Mouse (Mus musculus) forebrain, embryonic 10.5 days (tissue): ENCODE results near the gene Cdc26. TPM values are rescaled to one million over a fixed set of nuclear protein-coding genes. Genes with fewer than 3 reads are reported as not detected.

Source experiments
- DNase-seq: peaks from one replicate; pipeline ENCODE4 v3.0.0-alpha.2; 2017; ENCODE audit warnings: low spot score; ENCODE audit errors: extremely low spot score
- H3K27ac ChIP-seq: fragments of 300-500 bp; sonication (generic); 2 replicates; pipeline ENCODE4 v1.5.1; 2016; ENCODE audit warnings: mild to moderate bottlenecking
- H3K27me3 ChIP-seq: fragments of 300-500 bp; sonication (generic); 2 replicates; pipeline ENCODE4 v1.6.1; 2016; ENCODE audit warnings: mild to moderate bottlenecking; ENCODE audit not compliant: poor library complexity, severe bottlenecking
- H3K36me3 ChIP-seq: fragments of 300-500 bp; sonication (generic); replicated peaks from 2 replicates; pipeline ENCODE4 v1.6.1; 2016; ENCODE audit warnings: mild to moderate bottlenecking, moderate library complexity
- H3K4me1 ChIP-seq: fragments of 300-500 bp; sonication (generic); 2 replicates; pipeline ENCODE4 v1.6.1; 2016
- H3K4me3 ChIP-seq: fragments of 300-500 bp; sonication (generic); 2 replicates; pipeline ENCODE4 v1.5.1; 2016; ENCODE audit warnings: mild to moderate bottlenecking, moderate library complexity
- H3K9me3 ChIP-seq: fragments of 300-500 bp; sonication (generic); 2 replicates; pipeline ENCODE4 v1.6.1; 2016; ENCODE audit warnings: mild to moderate bottlenecking, moderate library complexity
- WGBS: fragments of 180-500 bp; shearing (Covaris S2); methylation state at CpG from one replicate; pipeline ENCODE4 v1.1.7; 2016; 5-methylcytosine and 5-hydroxymethylcytosine counted together
- polyA plus RNA-seq: library from polyadenylated mRNA; unstranded; fragments of >200 nt; fragmentation: Nextera tagmentation; extraction: Ambion mirVana; gene quantifications from 2 replicates; pipeline ENCODE4 v1.2.1, GENCODE M21; 2016

The Cdc26 gene
- 202 and 205 TPM in 2 replicates for polyA plus RNA-seq

- Histone ChIP-seq H3K27ac (peak within 1 kb of the TSS; percentile 93), H3K36me3 (peaks cover 58% of the 10 kb centered on the region)
Observed at GRCm38 (mm10) chr4:62408601-62409282, at the start of gene Cdc26, which contains the start of gene Prpf4. Gene Cdc26, minus strand, starts transcription at chr4:62408642. Gene Prpf4, plus strand, starts transcription at chr4:62408797.

GRCm38 (mm10) chr4:62454995-62455394 is 46.6 kb upstream of the Cdc26 start:
- H3K27me3 ChIP-seq: no peaks in the 10 kb centered on the region
- 67% methylated on average over 5 of the region's 5 CpGs for WGBS
- no peak overlapping the region for H3K4me3 ChIP-seq
- no peaks in the 10 kb centered on the region for H3K9me3 ChIP-seq
- peak; percentile 33 for DNase-seq
- H3K27ac ChIP-seq: no peak overlapping the region
- H3K4me1 ChIP-seq: no peaks in the 10 kb centered on the region
- peaks cover 14% of the 10 kb centered on the region for H3K36me3 ChIP-seq

More at GRCm38 (mm10) chr4:62408601-62409282, at the start of gene Cdc26, which contains the start of gene Prpf4:
- no peaks in the 10 kb centered on the region for H3K9me3 ChIP-seq
- no peaks in the 10 kb centered on the region for H3K27me3 ChIP-seq
- peak within 1 kb of the TSS; percentile 85 for H3K4me3 ChIP-seq
- DNase-seq: peak; percentile 98
- peaks cover 27% of the 10 kb centered on the region for H3K4me1 ChIP-seq
- under 1% methylated on average over 39 of the region's 39 CpGs for WGBS

DNA sequence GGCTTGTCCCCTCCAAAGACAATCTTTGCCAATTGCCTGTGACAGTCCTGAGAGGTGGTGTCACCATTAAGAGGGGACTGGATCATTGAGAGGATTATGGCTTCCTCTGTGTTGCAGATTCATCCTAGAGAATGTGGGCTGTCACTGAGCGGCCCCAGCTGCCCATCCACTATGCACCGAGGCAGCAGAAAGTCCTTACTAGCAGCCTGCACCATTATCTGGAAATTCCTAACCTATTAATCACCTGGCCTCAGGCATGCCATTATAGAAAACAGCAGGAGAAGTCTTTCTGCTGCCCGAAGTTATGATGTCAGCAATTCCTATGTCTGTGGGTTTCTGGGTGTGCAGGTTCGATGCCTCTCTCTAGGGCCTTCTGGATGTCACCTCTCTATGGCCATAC is 32.5 kb upstream of the Cdc26 start:
- H3K27me3 ChIP-seq: no peaks in the 10 kb centered on the region
- DNase-seq: no peak
- H3K27ac ChIP-seq: no peak overlapping the region
- no peaks in the 10 kb centered on the region for H3K4me1 ChIP-seq
- no peaks in the 10 kb centered on the region for H3K9me3 ChIP-seq
- no peaks in the 10 kb centered on the region for H3K36me3 ChIP-seq
- 83% methylated on average over 4 of the region's 4 CpGs for WGBS
- no peak overlapping the region for H3K4me3 ChIP-seq

GRCm38 (mm10) chr4:62440544-62440943 is 32.1 kb upstream of the Cdc26 start:
- DNase-seq: no peak
- H3K27me3 ChIP-seq: no peaks in the 10 kb centered on the region
- H3K36me3 ChIP-seq: no peaks in the 10 kb centered on the region
- H3K4me1 ChIP-seq: no peaks in the 10 kb centered on the region
- no peak overlapping the region for H3K4me3 ChIP-seq
- 84% methylated on average over 4 of the region's 4 CpGs for WGBS
- H3K27ac ChIP-seq: no peak overlapping the region
- H3K9me3 ChIP-seq: no peaks in the 10 kb centered on the region

DNA sequence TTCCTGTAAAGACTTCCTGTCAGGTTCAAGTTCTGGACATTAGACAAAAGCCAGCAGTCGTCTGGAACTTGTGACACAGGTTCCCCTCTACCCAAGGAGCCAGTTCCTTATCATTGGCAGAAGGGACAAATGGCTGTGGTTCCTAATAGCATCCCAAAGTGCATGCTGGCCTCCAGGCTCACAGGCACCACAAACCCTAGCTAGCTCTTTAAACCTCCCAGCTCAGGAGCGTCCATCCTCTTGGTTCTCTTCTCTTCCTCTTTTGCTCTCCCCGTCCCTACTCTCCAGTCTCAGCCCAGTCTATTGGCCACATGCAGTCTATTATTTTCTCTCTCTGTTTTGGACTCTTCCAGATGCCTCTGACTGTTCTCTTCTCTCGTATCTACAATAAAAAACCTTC is 31.4 kb upstream of the Cdc26 start:
- no peaks in the 10 kb centered on the region for H3K27me3 ChIP-seq
- H3K4me3 ChIP-seq: no peak overlapping the region
- WGBS: 72% methylated on average over 4 of the region's 4 CpGs
- H3K9me3 ChIP-seq: no peaks in the 10 kb centered on the region
- no peaks in the 10 kb centered on the region for H3K4me1 ChIP-seq
- DNase-seq: no peak
- H3K36me3 ChIP-seq: no peaks in the 10 kb centered on the region
- no peak overlapping the region for H3K27ac ChIP-seq

DNA sequence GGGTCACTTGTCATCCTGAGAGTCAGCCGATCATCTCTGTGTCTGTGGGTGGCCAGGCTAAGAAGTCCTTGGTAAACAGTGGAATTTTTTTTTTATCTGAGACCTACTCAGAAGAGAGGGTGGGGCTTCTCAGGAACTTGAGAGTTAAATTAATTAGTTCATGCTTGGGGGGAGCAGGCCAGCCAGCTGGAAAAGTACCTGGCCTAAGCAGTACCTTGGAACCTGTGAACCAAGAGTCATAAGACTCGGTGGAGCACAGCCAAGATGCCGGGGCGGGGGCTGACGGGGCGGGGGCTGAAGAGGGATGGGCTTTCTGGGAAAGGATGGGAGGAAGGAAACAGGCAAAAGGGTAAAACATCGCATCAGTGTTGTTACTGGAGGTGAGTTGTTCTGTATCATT is 29.4 kb upstream of the Cdc26 start:
- no peaks in the 10 kb centered on the region for H3K36me3 ChIP-seq
- 83% methylated on average over 7 of the region's 7 CpGs for WGBS
- no peak overlapping the region for H3K27ac ChIP-seq
- no peaks in the 10 kb centered on the region for H3K4me1 ChIP-seq
- H3K4me3 ChIP-seq: no peak overlapping the region
- no peaks in the 10 kb centered on the region for H3K27me3 ChIP-seq
- no peak for DNase-seq
- no peaks in the 10 kb centered on the region for H3K9me3 ChIP-seq

DNA sequence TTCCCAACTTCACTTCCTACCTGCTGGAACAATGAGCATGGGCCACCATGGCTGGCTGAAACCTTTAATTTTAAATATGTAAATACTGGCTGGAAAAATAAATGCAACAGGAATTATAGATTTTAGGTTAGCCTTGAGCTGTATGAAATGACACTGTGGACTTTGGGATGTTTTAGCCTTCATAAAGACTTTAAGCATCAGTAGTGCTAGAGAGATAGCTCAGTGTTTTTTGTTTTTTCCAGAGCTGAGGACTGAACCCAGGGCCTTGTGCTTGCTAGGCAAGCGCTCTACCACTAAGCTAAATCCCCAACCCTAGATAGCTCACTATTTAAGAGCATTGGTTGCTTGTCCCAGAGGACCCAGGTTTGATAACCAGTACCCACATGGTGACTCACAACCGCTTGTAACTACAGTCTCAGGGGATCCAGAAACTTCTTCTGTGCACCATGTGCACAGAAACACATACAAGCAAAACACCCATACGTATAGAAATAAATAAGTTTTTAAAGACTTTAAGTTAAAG is 28.9 kb upstream of the Cdc26 start:
- no peak for DNase-seq
- no peak overlapping the region for H3K27ac ChIP-seq
- H3K9me3 ChIP-seq: no peaks in the 10 kb centered on the region
- H3K4me3 ChIP-seq: no peak overlapping the region
- WGBS: 92% methylated on average over 3 of the region's 3 CpGs
- H3K4me1 ChIP-seq: no peaks in the 10 kb centered on the region
- H3K27me3 ChIP-seq: no peaks in the 10 kb centered on the region
- no peaks in the 10 kb centered on the region for H3K36me3 ChIP-seq

GRCm38 (mm10) chr4:62435081-62435480 is 26.6 kb upstream of the Cdc26 start, which contains the start of gene Rnf183:
Gene Rnf183, minus strand, starts transcription at chr4:62435252.
- DNase-seq: no peak
- 85% methylated on average over 6 of the region's 6 CpGs for WGBS
- Histone ChIP-seq H3K27ac (no peak within 1 kb of the TSS), H3K4me1 (no peaks in the 10 kb centered on the region), H3K9me3 (no peaks in the 10 kb centered on the region), H3K27me3 (no peaks in the 10 kb centered on the region), H3K36me3 (no peaks in the 10 kb centered on the region), H3K4me3 (no peak within 1 kb of the TSS)

DNA sequence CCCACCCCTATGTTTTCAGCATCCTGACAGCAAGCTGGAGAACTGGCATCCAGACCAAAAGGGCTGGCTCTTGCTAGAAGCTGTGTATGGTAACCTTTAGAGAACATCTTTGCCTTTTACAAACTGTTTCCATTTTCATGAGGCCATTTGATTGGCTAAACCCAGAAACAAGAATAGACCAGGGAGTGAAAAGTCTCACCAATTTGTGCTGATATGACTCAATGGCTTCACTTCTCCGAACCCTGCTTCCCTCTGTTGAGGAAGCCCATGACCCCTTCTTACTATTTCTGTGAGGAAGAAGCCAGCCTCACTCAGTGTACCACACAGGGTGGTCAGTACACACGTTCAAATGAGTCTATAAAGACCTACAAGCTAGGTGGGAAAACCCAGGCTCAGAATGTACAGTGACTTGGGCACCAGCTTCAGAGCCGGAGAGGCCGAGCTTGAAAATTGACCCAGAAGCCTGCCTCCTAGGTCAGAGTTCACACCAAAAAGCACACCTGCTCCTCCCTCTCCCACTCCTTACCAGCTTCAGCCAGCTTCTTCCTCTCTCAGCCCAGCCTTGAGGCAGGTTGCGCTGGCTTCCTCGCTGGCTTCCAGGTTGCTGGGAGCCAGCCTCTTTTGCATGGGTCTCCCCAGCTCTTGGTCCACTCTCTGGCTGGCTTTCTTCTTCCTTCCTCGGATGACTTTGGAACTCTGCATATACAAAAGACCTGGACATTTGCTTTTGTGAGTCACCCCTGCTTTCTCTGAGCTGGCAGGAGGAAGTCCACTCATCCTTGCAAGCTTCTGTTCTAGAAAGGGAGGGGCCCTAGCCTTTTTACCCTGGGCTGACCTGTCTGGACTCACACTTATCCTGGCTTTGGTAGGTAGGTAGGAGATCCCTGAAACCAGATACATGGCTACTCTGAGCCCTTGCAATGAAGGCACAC is 25.8 kb upstream of the Cdc26 start:
- Histone ChIP-seq H3K4me3 (no peak overlapping the region), H3K36me3 (no peaks in the 10 kb centered on the region), H3K27me3 (no peaks in the 10 kb centered on the region), H3K4me1 (no peaks in the 10 kb centered on the region), H3K27ac (no peak overlapping the region), H3K9me3 (no peaks in the 10 kb centered on the region)
- 85% methylated on average over 7 of the region's 7 CpGs for WGBS
- no peak for DNase-seq

DNA sequence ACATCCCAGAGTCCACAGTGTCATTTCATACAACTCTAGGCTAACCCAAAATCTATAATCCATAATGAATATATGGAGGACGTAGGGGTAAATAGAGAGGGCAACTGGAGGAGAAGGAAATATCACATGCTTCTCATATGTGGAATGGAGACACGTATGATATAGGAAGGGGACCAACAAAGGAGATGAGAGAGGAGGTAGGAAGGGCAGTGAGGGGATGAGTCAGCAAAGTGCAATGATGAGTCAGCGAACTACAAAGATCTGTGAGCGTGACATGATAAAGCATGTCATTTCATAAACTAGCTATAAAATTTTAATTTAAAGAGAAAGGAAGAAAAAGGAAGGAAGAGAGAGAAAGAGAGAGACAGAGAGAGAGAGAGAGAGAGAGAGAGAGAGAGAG is 23.1 kb upstream of the Cdc26 start:
- no peak for DNase-seq
- H3K27me3 ChIP-seq: no peaks in the 10 kb centered on the region
- 86% methylated on average over 4 of the region's 4 CpGs for WGBS
- H3K36me3 ChIP-seq: no peaks in the 10 kb centered on the region
- no peak overlapping the region for H3K27ac ChIP-seq
- no peak overlapping the region for H3K4me3 ChIP-seq
- no peaks in the 10 kb centered on the region for H3K9me3 ChIP-seq
- no peaks in the 10 kb centered on the region for H3K4me1 ChIP-seq

- Histone ChIP-seq H3K4me1 (no peaks in the 10 kb centered on the region), H3K27me3 (no peaks in the 10 kb centered on the region), H3K27ac (no peak overlapping the region), H3K9me3 (no peaks in the 10 kb centered on the region), H3K36me3 (peaks cover 6% of the 10 kb centered on the region), H3K4me3 (no peak overlapping the region)
- DNase-seq: no peak
Observed at GRCm38 (mm10) chr4:62430678-62431077, 22.2 kb upstream of the Cdc26 start.

GRCm38 (mm10) chr4:62429616-62430015 is 21.2 kb upstream of the Cdc26 start:
- no peak overlapping the region for H3K4me3 ChIP-seq
- DNase-seq: no peak
- no peaks in the 10 kb centered on the region for H3K9me3 ChIP-seq
- H3K27me3 ChIP-seq: no peaks in the 10 kb centered on the region
- WGBS: 90% methylated on average over 9 of the region's 9 CpGs
- peaks cover 16% of the 10 kb centered on the region for H3K36me3 ChIP-seq
- H3K27ac ChIP-seq: no peak overlapping the region
- H3K4me1 ChIP-seq: no peaks in the 10 kb centered on the region
